Mouse (Mus musculus): ENCODE measurements around the gene Clec10a.

The Clec10a gene

DNA sequence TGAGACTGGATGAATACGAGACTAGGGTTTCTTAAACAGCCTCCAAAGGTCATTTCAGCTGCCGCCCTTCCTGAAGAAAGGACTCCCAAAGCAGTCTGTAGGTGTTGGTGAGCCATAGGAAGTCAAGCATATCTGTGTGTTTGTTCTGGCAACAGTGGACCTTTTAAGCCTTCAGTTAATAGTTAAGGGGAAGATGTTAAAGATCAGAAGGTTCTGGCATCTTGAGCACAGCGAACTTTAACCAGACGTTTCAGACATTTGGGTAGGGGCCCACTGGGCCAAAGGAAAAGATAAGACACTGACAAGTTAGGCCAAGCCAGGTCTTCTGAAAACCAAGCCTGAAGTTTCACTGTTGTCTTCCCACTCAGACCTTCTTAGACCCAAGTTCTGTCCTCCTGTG, 62.0 kb downstream of the Clec10a start:
- no peak for DNase-seq (ENCODE audit: low spot score in 2 of 2)

DNA sequence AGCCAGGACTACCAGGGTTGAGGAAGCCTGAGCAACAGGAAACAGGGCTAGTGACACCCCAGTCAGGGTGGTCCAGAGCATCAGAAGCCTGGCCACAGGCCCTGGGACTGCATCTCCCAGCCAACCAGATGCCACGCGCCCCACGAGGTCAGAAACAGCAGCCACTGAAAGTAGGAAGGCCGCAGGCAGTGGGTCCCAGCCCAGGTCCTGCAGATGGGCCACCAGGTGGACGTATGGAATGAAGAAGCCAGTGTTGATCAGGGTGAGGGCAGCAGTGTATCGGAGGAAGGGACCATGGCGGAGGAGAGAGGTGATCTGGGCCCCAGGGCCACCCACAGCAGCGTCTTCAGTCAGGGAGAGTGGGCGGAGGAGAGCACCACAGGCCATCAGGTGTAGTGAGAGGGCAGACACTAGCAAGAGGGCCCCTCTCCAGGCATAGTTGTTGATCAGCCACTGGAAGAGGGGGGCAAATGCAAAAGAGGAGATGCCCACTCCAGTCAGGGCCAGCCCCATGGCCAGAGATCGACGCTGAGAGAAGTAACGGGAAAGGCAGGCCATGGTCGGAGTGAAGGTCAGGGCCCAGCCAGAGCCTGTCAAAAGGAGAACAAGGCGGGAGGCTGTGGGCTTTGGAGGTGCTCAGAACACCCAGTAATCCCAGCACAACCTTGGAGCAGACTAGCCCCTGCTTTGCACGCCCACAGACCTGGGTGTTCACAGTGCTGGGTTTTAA, 62.9 kb downstream of the Clec10a start:
- no peak for DNase-seq (ENCODE audit: low spot score in 2 of 2)

DNA sequence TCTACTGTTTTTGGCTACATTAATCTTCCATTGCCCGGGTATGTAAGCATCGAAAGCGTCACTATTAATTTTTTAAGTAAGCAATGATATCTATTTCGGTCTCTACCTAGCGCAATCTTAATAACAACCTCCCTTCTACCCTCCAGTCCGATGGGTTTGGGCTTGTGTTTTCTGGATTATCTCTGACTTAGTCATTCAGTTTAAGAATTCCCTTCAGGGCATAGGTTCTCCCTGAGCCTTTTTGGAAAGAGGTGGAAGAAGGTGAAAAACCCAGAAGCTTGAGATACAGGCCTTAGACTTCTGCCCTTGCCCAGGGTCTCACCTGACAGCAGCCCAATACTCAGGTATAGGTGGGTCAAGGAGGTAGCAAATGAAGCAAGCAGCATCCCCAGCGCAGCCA, 63.9 kb downstream of the Clec10a start:
- DNase-seq (ENCODE audit: low spot score in 2 of 2): no peak

DNA sequence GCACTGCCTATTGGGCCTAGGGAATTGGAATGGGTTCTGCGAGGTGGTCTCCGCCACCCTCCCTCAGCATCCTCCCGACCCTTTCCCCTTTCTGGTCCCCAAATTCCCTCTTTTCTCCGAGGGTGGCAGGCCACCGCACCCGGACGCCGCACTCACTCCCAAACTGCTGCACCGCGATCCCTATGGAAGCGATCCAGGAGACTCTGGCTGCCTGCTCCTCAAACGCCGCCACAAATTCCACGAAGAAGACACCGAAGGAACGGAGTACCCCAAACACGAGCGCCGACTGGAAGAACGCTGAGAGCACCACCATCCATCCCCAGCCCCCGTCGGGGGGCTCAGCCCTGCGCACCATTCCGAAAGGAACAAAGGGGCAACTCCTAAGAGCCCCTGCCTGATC, 64.3 kb downstream of the Clec10a start:
- no peak for DNase-seq (ENCODE audit: low spot score in 2 of 2)
